Mouse (Mus musculus) liver, embryonic 14.5 days (tissue): ENCODE results near the gene Kbtbd13.
A peak's percentile ranks its signal among the peaks of the same experiment; 100 is the strongest.

ENCODE experiments used
- CTCF ChIP-seq: IDR thresholded peaks from 2 replicates; pipeline ENCODE4 v1.5.1; 2016; ENCODE audit warnings: antibody characterized with exemption, low read depth, control low read depth
- EP300 ChIP-seq: IDR thresholded peaks from 2 replicates; pipeline ENCODE4 v1.6.1; 2016; ENCODE audit warnings: antibody characterized with exemption, low read depth

GRCm38 (mm10) chr9:65386373-65387140 lies 4.9 kb downstream of the Kbtbd13 start:
- TF ChIP-seq CTCF (0 out of 2 replicates have a peak, but pooled peaks have one; percentile 5), EP300 (no peak)
